Mouse (Mus musculus) urinary bladder, adult 2 months (tissue): ENCODE results near the gene Serpinb1c. TPM values are rescaled to one million over a fixed set of nuclear protein-coding genes. Genes with fewer than 3 reads are reported as not detected.
"Not testable (repeated sequence)": the region's sequence is repeated elsewhere in the genome, so short reads cannot be mapped to it uniquely, and the experiment has no call there.

Experiments used
- DNase-seq: peaks from one replicate; pipeline ENCODE4 v3.0.0; 2022; ENCODE audit warnings: low spot score
- polyA plus RNA-seq: library from polyadenylated mRNA; depleted of rRNA; stranded (reverse); fragments of >200 nt; gene quantifications from 2 replicates; pipeline ENCODE4 v1.2.3, GENCODE M21; 2012

Gene Serpinb1c
- polyA plus RNA-seq, 1 experiment = 0.45 TPM

DNA sequence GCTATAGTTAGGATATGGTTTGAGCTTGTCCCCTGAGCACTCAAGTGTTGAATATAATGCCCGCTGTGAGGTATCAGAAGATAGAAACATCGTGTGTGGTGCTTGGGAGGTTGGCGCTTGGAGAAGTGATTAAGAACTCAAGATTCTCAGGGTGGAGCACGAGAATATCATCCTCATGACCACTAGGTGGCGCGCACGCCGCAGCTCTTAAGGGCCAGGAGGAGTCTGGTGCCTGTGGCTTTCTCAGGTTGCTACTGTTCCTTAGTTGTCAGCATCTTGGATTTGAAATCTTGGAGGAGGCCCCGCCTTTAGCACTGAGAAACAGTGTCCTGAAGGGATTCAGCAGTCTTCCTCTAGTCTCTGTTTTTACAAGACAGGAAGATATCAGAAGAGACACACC is 31.5 kb downstream of the Serpinb1c start:
- peak; percentile 45 for DNase-seq

DNA sequence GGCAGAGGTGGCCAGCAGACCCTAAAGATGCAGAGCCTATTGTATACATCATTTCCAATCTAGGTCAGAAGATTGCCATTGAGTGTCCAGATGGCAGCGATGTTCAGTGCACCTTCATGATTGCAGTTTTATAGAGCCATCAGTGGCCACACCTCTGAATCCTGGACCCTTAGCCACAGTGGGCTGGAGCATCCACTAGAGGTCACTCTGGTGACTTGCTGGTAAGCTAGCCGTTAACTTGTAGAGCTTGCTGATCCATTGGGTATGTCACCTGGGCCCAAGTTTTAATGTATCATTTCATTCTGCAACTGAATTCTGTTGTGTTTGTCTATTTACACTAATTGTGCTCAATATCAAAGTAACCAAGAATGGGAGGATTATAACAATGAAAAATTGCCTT is 32.4 kb downstream of the Serpinb1c start:
- DNase-seq = no peak

- DNase-seq = not testable (repeated sequence)
Observed at GRCm38 (mm10) chr13:32864529-32864928, 33.5 kb downstream of the Serpinb1c start.

DNA sequence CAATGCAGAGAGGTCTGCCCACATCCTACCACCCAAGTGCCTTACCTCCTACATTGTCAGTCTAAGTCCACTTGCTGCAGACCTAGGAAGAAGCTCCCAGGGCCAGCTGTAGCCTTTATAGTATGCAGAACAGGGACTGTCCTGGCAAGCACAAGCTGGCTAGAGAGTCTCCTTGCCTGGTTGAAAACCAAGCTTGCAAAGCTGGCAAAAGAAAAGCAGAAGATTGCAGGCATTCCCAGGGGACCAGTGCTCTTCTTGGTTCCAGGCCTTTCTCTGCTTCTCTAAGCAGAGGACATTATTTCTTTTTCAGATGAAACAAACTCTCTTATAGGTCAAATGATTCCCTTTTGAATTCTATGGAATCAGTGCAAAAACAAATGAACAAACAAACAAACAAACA is 34.6 kb downstream of the Serpinb1c start:
- DNase-seq = no peak

DNA sequence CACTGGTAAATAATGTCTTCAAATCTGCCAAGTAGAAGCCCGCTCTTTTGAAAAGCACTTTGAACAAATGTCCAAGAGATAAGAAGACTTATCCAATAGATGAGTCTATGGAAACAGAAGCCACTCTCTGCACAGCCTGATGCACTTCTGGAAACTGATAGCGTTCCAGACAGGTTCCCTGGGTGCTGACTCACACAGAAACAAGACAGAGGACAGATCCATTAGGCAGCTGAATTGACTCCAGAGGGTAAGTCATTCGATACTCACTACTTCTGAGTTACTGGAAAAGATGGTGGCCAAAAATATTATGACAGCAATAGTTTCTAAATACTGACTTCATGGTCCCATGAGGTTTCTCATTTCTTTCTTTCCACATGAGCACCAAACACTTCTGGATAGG is 37.2 kb downstream of the Serpinb1c start:
- no peak for DNase-seq

- no peak for DNase-seq
Observed at GRCm38 (mm10) chr13:32853073-32853472, 44.9 kb downstream of the Serpinb1c start.

GRCm38 (mm10) chr13:32852539-32852938 is 45.5 kb downstream of the Serpinb1c start:
- no peak for DNase-seq

DNA sequence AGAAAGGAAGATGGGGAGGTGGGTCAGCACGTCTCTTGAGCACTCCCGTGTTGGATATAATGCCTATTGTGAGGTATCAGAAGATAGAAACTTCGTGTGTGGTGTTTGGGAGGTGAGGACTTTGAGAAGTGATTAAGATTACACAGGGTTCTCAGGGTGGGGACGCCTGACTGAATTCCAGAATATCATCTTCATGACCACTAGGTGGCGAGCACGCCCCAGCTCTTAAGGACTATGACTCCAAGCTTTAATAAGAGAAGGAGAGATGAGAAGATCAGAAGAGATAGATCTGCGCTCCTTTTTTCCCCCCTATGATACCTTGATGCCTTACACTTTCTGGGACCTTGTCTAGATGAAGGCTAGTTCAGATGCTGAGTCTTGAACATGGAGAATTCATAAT is 46.0 kb downstream of the Serpinb1c start:
- no peak for DNase-seq

- no peak for DNase-seq
Observed at GRCm38 (mm10) chr13:32850668-32851404, 47.2 kb downstream of the Serpinb1c start, which contains the start of gene Serpinb1a. Gene Serpinb1a (minus strand): TSS chr13:32851185.

GRCm38 (mm10) chr13:32850156-32850555 is 47.9 kb downstream of the Serpinb1c start:
- no peak for DNase-seq

GRCm38 (mm10) chr13:32849531-32850123 is 48.4 kb downstream of the Serpinb1c start:
- DNase-seq = no peak

DNA sequence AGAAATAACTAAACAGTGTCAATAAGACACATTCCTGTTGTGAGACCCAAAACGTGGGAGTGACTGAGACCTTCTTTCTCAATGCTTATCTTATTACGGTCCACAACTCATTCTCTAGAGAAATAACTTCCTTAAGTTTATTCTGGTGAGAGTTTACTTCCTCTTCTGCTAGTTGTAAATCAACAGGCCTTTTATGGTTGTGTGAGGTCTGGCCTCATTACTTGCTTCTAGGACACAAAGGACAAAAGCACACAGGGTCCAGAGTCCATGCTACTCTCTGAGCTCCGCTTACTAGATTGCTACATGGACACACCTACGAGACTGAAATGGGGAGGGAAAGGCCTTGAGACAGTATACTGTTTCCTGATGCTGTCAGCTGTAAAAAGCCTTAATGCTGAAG is 48.9 kb downstream of the Serpinb1c start:
- no peak for DNase-seq

DNA sequence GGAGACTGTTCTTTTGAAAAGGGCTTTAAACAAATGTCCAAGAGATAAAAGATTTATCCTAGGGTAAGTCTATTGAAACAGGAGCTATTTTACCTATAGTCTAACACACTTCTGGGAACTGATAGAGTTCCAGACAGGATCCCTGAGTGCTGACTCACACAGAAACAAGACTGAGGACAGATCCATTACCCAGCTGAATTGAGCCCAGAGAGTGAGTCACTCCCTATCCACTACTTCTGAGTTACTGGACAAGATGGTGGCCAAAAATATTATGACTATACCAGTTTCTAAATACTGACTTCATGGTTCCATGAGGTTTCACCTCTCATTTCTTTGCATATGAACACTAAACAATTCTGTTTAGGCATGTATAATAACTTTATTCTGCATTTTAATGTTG is 51.8 kb downstream of the Serpinb1c start:
- no peak for DNase-seq

DNA sequence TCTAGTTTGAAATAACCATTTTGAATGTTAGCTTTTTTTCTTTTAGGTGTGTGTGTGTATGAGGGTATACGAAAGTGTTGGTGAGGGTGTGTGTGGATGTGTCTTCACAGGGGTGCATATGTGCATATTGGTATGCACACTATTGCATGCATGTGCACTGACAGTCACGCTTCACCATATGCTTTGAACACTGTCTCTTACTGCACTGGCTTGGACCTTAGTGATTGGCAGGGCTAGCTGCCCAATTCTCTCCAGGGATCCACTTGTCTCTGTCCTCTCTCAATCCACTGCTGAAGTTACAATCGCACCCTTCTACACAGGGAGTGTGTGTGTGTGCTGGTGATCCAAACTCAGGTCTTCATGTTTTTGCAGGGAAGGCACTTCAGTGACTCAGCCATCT is 56.7 kb downstream of the Serpinb1c start:
- DNase-seq = no peak

DNA sequence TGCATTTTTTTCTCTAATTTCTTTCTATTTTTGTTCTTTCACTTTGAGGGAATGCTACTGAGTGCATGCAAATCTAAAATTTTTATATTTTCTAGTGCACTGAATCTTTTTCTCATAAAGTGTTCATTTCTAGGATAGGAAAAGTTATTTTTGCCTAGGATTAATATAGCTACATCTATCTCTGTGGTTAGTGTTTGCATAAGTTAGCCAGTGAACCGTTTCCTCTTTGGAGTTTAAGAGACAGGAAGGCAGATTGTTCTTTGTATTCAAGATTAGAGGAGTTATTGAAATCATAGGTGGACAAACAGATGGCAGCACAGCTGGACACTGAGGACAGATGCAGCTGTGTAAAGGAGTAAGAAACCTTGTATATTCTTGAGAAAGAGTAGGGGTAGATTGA is 58.7 kb downstream of the Serpinb1c start:
- DNase-seq = no peak

- DNase-seq = no peak
Observed at GRCm38 (mm10) chr13:32834513-32834912, 63.5 kb downstream of the Serpinb1c start.

- DNase-seq = no peak
Observed at GRCm38 (mm10) chr13:32833237-32833636, 64.8 kb downstream of the Serpinb1c start.

DNA sequence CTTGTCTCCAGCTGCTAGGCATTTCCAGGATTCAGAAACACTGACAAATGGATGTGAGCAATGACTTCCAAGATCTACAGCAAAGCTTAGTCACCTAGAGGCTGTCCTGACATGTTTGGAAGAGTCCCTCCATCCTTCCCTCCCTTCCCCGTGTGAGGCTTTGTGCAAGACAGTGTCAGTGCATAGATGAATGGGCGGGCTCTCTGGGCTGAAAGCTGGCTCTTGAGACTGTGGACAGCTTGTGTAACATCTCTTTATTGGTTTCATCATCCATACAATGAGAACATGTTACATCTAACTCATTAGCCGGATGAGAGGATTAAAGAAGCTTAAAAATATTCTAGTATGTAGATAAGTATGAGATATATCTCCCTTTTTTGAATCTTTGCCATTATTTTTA is 65.2 kb downstream of the Serpinb1c start:
- DNase-seq = no peak

DNA sequence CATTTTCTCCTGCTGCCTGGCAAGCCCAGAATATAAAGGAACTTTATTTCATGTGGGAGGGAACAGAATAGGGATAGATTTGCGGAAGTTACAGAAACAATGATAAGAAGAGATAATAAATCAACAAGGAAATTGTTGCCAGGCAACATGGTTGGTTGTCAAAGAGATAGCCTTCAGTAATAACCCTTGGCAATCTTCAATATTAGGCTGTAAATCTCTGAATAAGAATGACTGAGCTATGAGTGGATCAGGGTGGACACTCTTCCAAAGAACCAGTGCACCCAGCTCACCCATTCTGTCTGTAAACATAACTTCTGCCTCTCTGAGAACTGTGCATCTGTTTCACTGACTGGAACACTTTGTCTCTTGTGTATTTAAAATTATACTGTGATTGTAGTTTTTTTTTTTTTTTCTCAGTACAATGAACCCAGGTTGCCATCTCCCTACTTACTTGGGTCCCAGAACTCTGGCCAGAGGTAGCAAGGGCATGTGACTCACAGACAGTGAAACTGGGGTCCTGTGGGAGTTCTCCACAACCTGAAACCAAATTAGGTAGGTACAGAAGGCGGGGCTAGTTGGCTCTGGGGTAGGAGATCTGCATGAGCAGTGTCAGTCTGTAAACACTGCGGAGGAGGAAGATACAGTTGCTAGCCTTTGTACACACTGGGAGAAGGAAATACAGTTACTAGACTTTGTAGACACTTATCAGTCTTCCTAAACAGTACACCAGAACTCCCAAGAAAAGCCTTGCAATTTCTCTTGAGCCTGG is 66.3 kb downstream of the Serpinb1c start:
- no peak for DNase-seq
